Mouse (Mus musculus) gastrocnemius, adult 8-10 months (tissue): ENCODE measurements at regions not wholly inside any gene's neighbourhood (a gene's known extent, or its start where the extent isn't known, plus 50 kb on each side); places are given as distances from the start of the nearest gene placed in this dataset.

Experiments used
- DNase-seq, 2 experiments: peaks; one replicate each; pipeline ENCODE4 v3.0.0; 2022; ENCODE audit warnings: low spot score in 2 of 2

GRCm38 (mm10) chr2:135606306-135606705 lies 52.5 kb upstream of the Plcb4 start:
- DNase-seq: no peak
